Mouse (Mus musculus): Measurements from ENCODE around the gene Cxcr5. TPM values are rescaled to one million over a fixed set of nuclear protein-coding genes. Genes with fewer than 3 reads are reported as not detected.
"Not testable (repeated sequence)": the region's sequence is repeated elsewhere in the genome, so short reads cannot be mapped to it uniquely, and the experiment has no call there.

Cxcr5 gene
- polyA plus RNA-seq, 1 experiment from 2014 or later = 0.05 TPM

GRCm38 (mm10) chr9:44586640-44587261 lies 25.1 kb upstream of the Cxcr5 start:
- no peak for ATAC-seq (replicated peaks; ENCODE audit: insufficient number of reproducible peaks, insufficient read depth, low FRiP score, low read depth)
- no peak overlapping the region for H3K4me2 ChIP-seq
- H3K4me3 ChIP-seq = no peak overlapping the region
- H3K27me3 ChIP-seq = no peaks in the 10 kb centered on the region
- H3K9me3 ChIP-seq (replicated peaks) = no peaks in the 10 kb centered on the region
- no peak overlapping the region for H3K9ac ChIP-seq
- no peaks in the 10 kb centered on the region for H3K36me3 ChIP-seq
- no peak overlapping the region for H3K27ac ChIP-seq
- H3K4me1 ChIP-seq (replicated peaks) = no peaks in the 10 kb centered on the region
- 69% methylated on average over 8 of the region's 8 CpGs for WGBS

- ATAC-seq (replicated peaks; ENCODE audit: insufficient number of reproducible peaks, insufficient read depth, low FRiP score, low read depth) = no peak
- H3K36me3 ChIP-seq = no peaks in the 10 kb centered on the region
- H3K4me3 ChIP-seq = no peak overlapping the region
- 68% methylated on average over 16 of the region's 16 CpGs for WGBS
- H3K4me2 ChIP-seq = no peak overlapping the region
- H3K9ac ChIP-seq = no peak overlapping the region
- H3K27ac ChIP-seq = no peak overlapping the region
- H3K9me3 ChIP-seq (replicated peaks) = no peaks in the 10 kb centered on the region
- H3K27me3 ChIP-seq = no peaks in the 10 kb centered on the region
- H3K4me1 ChIP-seq (replicated peaks) = 0 out of 2 replicates have a peak, but pooled peaks cover 6% of the 10 kb centered on the region
Observed at GRCm38 (mm10) chr9:44582390-44582789, 20.7 kb upstream of the Cxcr5 start.

DNA sequence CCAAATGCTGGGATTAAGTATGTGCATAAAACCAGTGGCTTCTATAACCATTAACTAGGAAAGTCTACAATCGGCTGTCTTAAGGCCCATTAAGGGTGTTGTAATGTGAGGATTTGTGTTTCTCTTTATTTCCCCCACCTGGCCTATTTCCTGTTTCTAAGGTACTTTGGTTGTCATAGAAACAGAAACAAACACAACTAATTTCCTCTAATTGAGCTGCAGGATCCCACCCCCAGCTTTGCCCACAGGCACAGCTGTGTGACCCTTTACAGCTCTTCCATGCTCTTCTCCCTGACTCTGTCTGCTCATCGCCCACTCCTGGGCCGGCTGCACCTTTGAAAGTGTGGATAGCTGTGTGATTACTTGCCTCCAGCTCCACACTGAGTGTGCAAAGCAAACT lies 19.7 kb upstream of the Cxcr5 start:
- Histone ChIP-seq H3K36me3 (no peaks in the 10 kb centered on the region), H3K9me3 (replicated peaks) (no peaks in the 10 kb centered on the region), H3K27me3 (no peaks in the 10 kb centered on the region), H3K27ac (no peak overlapping the region), H3K4me3 (no peak overlapping the region), H3K4me1 (replicated peaks) (0 out of 2 replicates have a peak, but pooled peaks cover 6% of the 10 kb centered on the region), H3K9ac (no peak overlapping the region), H3K4me2 (no peak overlapping the region)
- 47% methylated on average over 3 of the region's 3 CpGs for WGBS
- ATAC-seq (replicated peaks; ENCODE audit: insufficient number of reproducible peaks, insufficient read depth, low FRiP score, low read depth) = no peak

GRCm38 (mm10) chr9:44580085-44580484 lies 18.4 kb upstream of the Cxcr5 start:
- Histone ChIP-seq H3K9ac (no peak overlapping the region), H3K4me2 (no peak overlapping the region), H3K36me3 (no peaks in the 10 kb centered on the region), H3K27me3 (no peaks in the 10 kb centered on the region), H3K4me3 (no peak overlapping the region), H3K9me3 (replicated peaks) (no peaks in the 10 kb centered on the region), H3K27ac (no peak overlapping the region), H3K4me1 (replicated peaks) (0 out of 2 replicates have a peak, but pooled peaks cover 6% of the 10 kb centered on the region)
- ATAC-seq (replicated peaks; ENCODE audit: insufficient number of reproducible peaks, insufficient read depth, low FRiP score, low read depth) = no peak
- WGBS = 59% methylated on average over 5 of the region's 5 CpGs

DNA sequence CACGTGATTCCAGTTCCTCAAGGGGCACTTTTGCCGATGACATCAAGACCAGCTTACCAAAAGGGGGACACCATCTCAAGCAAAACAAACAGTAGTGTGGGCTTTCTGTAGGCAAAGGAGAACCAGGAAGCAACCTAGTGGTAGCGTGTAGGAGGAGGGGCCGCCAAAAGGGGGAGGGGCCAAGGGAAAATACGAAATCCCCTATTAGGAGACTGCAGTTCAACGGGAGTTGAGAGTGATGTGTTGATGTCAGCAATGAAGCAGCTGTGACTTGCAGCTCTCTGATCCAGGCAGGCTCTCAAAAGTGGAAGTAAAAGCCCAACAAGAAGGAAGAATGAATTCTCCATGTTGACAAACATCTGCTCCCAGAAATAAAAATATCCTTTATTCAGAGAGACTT lies 17.7 kb upstream of the Cxcr5 start:
- H3K27ac ChIP-seq = no peak overlapping the region
- H3K9me3 ChIP-seq (replicated peaks) = no peaks in the 10 kb centered on the region
- H3K9ac ChIP-seq = no peak overlapping the region
- ATAC-seq (replicated peaks; ENCODE audit: insufficient number of reproducible peaks, insufficient read depth, low FRiP score, low read depth) = 0 out of 2 replicates have a peak, but pooled peaks have one; percentile 55
- WGBS = 15% methylated on average over 6 of the region's 6 CpGs
- no peaks in the 10 kb centered on the region for H3K36me3 ChIP-seq
- H3K4me1 ChIP-seq (replicated peaks) = 0 out of 2 replicates have a peak, but pooled peaks cover 6% of the 10 kb centered on the region
- H3K4me2 ChIP-seq = peak overlapping the region; percentile 45
- no peaks in the 10 kb centered on the region for H3K27me3 ChIP-seq
- peak overlapping the region; percentile 17; the same call in 1 of the 2 replicates for H3K4me3 ChIP-seq

GRCm38 (mm10) chr9:44576046-44576445 lies 14.4 kb upstream of the Cxcr5 start:
- not testable (repeated sequence) for H3K9ac ChIP-seq; H3K27ac ChIP-seq; H3K4me2 ChIP-seq; ATAC-seq (replicated peaks; ENCODE audit: insufficient number of reproducible peaks, insufficient read depth, low FRiP score, low read depth); H3K27me3 ChIP-seq; H3K36me3 ChIP-seq; H3K9me3 ChIP-seq (replicated peaks); H3K4me3 ChIP-seq; H3K4me1 ChIP-seq (replicated peaks)
- WGBS = 87% methylated on average over 7 of the region's 7 CpGs

GRCm38 (mm10) chr9:44575095-44575494 lies 13.4 kb upstream of the Cxcr5 start:
- Histone ChIP-seq H3K36me3 (no peaks in the 10 kb centered on the region), H3K27me3 (no peaks in the 10 kb centered on the region), H3K4me2 (no peak overlapping the region), H3K4me1 (replicated peaks) (0 out of 2 replicates have a peak, but pooled peaks cover 4% of the 10 kb centered on the region), H3K9ac (no peak overlapping the region), H3K27ac (no peak overlapping the region), H3K9me3 (replicated peaks) (no peaks in the 10 kb centered on the region), H3K4me3 (no peak overlapping the region)
- ATAC-seq (replicated peaks; ENCODE audit: insufficient number of reproducible peaks, insufficient read depth, low FRiP score, low read depth) = no peak
- 87% methylated on average over 2 of the region's 2 CpGs for WGBS

DNA sequence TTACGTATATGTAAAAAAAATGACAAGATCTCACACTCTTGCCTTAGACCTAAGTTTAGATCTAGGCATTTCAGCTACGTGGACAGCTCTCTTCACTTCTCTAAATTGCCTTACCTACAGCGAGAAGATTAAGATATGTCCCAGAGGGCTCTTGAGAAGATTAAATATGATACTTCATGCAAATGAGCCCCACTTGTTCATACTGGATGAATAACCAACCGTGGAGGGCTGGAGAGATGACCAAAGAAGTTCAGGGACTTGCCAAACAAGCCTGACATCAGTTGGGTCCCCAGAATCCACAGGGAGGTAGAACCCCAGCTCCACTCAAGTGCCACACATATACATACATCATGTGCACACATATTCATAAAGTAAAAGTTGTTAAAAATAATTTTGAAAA lies 11.6 kb upstream of the Cxcr5 start:
- Histone ChIP-seq H3K4me3 (no peak overlapping the region), H3K27me3 (no peaks in the 10 kb centered on the region), H3K9ac (no peak overlapping the region), H3K27ac (no peak overlapping the region), H3K4me1 (replicated peaks) (no peaks in the 10 kb centered on the region), H3K4me2 (no peak overlapping the region), H3K9me3 (replicated peaks) (no peaks in the 10 kb centered on the region), H3K36me3 (no peaks in the 10 kb centered on the region)
- no peak for ATAC-seq (replicated peaks; ENCODE audit: insufficient number of reproducible peaks, insufficient read depth, low FRiP score, low read depth)
- 69% methylated on average over 4 of the region's 4 CpGs for WGBS

GRCm38 (mm10) chr9:44570939-44571382 lies 9.3 kb upstream of the Cxcr5 start:
- no peak for ATAC-seq (replicated peaks; ENCODE audit: insufficient number of reproducible peaks, insufficient read depth, low FRiP score, low read depth)
- no peak overlapping the region for H3K4me3 ChIP-seq

GRCm38 (mm10) chr9:44568083-44568455 lies 6.4 kb upstream of the Cxcr5 start:
- Histone ChIP-seq H3K9ac (no peak overlapping the region), H3K36me3 (no peaks in the 10 kb centered on the region), H3K4me2 (no peak overlapping the region; the same call in 1 of the 2 replicates), H3K9me3 (replicated peaks) (no peaks in the 10 kb centered on the region), H3K4me1 (replicated peaks) (peaks cover 8% of the 10 kb centered on the region), H3K4me3 (no peak overlapping the region), H3K27ac (0 out of 2 replicates have a peak overlapping the region, but pooled peaks have one; percentile 40), H3K27me3 (no peaks in the 10 kb centered on the region)
- ATAC-seq (replicated peaks; ENCODE audit: insufficient number of reproducible peaks, insufficient read depth, low FRiP score, low read depth) = no peak
- 46% methylated on average over 6 of the region's 7 CpGs for WGBS

More at GRCm38 (mm10) chr9:44570939-44571382, 9.3 kb upstream of the Cxcr5 start:
- H3K27me3 ChIP-seq = no peaks in the 10 kb centered on the region
- WGBS = 73% methylated on average over 12 of the region's 12 CpGs
- H3K4me1 ChIP-seq (replicated peaks) = peaks cover 8% of the 10 kb centered on the region
- H3K9ac ChIP-seq = no peak overlapping the region
- no peak overlapping the region for H3K4me2 ChIP-seq
- no peaks in the 10 kb centered on the region for H3K9me3 ChIP-seq (replicated peaks)
- no peak overlapping the region for H3K27ac ChIP-seq
- H3K36me3 ChIP-seq = no peaks in the 10 kb centered on the region

DNA sequence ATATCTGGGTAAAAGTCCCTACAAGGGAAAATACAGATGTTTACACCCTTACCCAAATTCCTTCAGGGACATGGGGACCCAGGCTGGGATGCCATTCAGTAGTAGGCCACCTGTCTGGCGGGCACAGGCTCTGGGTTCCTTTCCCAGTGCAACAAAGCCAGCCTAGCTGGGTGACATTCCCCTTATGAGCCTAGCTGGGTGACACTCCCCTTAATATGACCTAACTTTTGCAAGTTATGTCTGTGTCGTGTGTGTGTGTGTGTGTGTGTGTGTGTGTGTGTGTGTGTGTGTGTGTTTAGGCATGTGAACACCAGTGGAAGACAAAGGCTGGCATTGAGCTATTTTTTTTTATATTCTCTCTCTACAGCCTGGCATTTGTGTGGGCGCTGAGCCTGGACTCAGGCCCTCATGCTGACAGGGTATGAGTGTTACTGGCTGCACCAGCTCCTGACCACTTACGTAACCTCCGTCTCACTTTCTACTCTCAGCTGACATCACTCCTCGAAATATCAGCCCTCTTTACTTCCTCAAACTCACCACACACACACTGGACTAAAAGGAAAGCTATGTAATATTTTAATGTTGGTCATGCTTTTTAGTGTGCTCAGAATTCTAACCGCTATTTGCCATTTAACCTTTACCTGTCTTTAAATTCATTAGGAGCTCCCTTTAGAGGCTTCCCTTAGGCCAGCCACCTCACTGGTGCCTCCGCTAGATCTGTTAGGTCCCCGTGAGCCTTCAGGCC lies 5.8 kb upstream of the Cxcr5 start:
- no peak overlapping the region; the same call in 1 of the 2 replicates for H3K4me2 ChIP-seq
- 0 out of 2 replicates have a peak overlapping the region, but pooled peaks have one; percentile 40 for H3K27ac ChIP-seq
- no peak; the same call in 1 of the 2 replicates for ATAC-seq (replicated peaks; ENCODE audit: insufficient number of reproducible peaks, insufficient read depth, low FRiP score, low read depth)
- 59% methylated on average over 9 of the region's 9 CpGs for WGBS
- H3K4me1 ChIP-seq (replicated peaks) = peaks cover 8% of the 10 kb centered on the region
- no peaks in the 10 kb centered on the region for H3K27me3 ChIP-seq
- H3K9ac ChIP-seq = no peak overlapping the region
- H3K36me3 ChIP-seq = no peaks in the 10 kb centered on the region
- H3K9me3 ChIP-seq (replicated peaks) = no peaks in the 10 kb centered on the region
- H3K4me3 ChIP-seq = no peak overlapping the region
